Mouse (Mus musculus) kidney, adult 11 months (tissue): ENCODE measurements around the gene Gm14569.

Experiments
- DNase-seq: peaks from one replicate; pipeline ENCODE4 v3.0.0; 2022

Gm14569 gene

DNA sequence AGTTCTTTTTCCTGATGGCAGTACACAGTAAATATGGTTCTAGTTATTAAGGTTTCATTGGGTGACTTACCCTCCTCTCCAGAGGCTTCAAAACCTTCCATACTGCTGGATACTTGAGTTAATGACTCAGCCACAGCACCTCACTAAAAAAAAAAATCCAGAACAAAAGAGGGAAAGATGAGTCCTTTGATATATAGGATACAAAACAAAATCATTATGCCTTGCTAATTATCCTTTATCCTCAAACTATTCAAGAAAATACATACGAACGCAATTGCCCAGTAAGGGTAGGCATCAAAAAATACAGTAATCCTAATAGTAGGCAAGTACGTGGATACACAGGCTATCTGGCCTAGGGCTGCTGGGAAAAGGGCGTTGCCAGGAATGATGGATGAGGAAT lies at the start of gene Gm14569:
TSS of gene Gm14569 (minus strand) at position 101 of the 400 bp plus-strand sequence.
- DNase-seq = no peak

- DNase-seq = peak; percentile 52
Observed at GRCm38 (mm10) chrX:36534514-36534913, 42.9 kb upstream of the Gm14569 start.

GRCm38 (mm10) chrX:36533744-36534143 lies 42.1 kb upstream of the Gm14569 start:
- DNase-seq = peak; percentile 10

- DNase-seq = no peak
Observed at GRCm38 (mm10) chrX:36530251-36530650, 38.6 kb upstream of the Gm14569 start.

DNA sequence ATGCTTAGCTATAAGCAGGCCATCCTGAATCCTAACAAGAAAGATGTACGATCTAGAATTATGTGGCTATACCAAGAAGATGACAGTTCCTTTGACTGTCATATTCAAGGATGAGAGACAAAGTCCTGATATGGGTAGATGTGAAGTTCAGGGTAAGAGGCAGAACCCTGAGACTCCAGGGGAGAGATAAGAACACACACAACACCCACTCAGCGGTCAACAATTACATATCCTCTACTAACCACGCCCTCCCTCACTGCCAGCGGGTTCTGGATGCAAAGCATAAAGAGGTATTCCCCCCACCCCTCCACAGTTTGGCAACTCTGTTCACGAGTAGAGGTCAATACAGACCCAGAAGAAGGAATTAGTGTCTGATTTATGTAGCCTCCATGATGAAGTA lies 32.1 kb upstream of the Gm14569 start:
- DNase-seq = no peak

- DNase-seq = no peak
Observed at GRCm38 (mm10) chrX:36513726-36514125, 22.1 kb upstream of the Gm14569 start.

- no peak for DNase-seq
Observed at GRCm38 (mm10) chrX:36513231-36513630, 21.6 kb upstream of the Gm14569 start.

- no peak for DNase-seq
Observed at GRCm38 (mm10) chrX:36506863-36507262, 15.2 kb upstream of the Gm14569 start.

GRCm38 (mm10) chrX:36489506-36489905 lies 2.1 kb downstream of the Gm14569 start:
- DNase-seq = no peak

DNA sequence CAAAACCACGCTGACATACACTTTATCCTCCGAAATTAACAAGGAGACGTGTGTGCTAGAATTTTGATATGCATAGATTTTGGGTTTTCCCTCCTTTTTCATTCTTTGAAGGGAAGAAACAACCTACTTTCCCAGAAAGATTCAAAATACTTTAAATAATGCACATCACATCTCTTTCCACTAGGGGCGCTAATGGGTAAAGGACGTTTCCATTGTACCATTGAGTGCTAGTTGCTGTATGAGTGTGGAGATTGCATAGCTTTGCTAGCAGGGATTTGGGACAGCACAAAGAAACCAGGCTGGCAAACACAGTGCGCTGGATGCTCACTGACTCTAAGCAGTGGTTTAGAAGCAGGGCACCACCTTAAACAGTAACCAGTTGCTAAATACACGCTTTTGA lies 3.6 kb downstream of the Gm14569 start:
- no peak for DNase-seq

DNA sequence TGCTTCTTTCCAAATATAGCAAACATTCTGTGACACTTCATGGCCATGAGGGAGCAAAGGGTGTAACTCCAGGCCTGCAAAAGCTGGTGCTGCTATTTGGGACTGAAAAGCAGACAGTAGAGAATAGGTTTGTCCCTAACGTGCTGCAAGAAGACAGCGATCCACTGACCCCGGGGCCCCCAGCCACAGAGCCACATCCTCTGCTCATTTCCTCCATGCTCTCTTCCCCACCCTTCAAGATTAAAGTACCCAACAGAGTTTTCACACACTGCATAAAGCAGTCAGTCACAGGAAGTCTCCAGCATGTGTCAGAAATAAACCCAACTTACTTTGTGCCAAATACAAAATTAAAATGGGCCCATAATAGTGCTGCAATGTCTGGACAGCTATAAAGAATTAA lies 16.8 kb downstream of the Gm14569 start:
- DNase-seq = no peak

GRCm38 (mm10) chrX:36474103-36474751 lies 17.4 kb downstream of the Gm14569 start:
- DNase-seq = no peak

- no peak for DNase-seq
Observed at GRCm38 (mm10) chrX:36456031-36456430, 35.6 kb downstream of the Gm14569 start.

GRCm38 (mm10) chrX:36437932-36438331 lies 53.7 kb downstream of the Gm14569 start:
- no peak for DNase-seq

DNA sequence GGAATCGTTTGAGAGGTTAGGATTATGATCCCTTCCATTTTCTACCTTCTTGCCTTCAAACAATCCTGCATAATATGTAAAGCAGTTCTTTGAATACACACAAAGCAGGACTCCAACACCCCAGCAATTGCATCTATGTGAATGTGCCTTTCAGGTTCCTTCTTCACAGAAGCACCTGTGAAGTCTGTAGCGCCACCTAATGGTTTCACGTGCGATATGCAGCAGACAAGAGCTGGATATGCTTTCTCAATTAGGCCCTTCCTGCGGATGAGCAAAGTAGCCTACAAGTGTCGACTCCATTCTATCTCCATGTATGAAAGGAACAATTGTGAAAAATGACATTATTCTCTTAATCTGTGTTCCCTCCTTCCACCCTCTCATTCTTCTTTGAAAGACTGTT lies 56.6 kb downstream of the Gm14569 start:
- no peak for DNase-seq

- DNase-seq = no peak
Observed at GRCm38 (mm10) chrX:36419153-36419552, 72.5 kb downstream of the Gm14569 start.

DNA sequence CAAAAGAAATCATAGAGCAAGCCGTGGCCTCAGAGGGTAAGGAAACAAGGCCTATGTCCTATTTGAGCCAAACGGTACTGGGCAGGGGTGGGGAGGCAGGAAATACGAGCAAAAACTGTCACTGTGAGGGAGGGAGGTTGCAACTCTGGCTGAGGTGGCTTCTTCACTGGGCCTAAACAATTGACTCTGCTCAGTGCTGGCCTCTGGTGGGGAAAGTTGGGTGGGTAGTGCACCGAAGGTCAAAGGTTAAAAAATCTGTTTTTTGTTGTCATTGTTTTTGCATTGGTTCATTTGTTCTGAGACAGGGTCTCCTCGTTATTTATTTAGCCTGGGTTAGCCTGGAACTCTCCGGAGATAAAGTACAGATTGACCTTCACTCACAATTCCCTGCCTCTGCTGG lies 89.3 kb downstream of the Gm14569 start:
- DNase-seq = no peak

- no peak for DNase-seq
Observed at GRCm38 (mm10) chrX:36400980-36401379, 90.7 kb downstream of the Gm14569 start, which contains the start of gene Gm6268. TSS of gene Gm6268 (plus strand) at chrX:36401280.

DNA sequence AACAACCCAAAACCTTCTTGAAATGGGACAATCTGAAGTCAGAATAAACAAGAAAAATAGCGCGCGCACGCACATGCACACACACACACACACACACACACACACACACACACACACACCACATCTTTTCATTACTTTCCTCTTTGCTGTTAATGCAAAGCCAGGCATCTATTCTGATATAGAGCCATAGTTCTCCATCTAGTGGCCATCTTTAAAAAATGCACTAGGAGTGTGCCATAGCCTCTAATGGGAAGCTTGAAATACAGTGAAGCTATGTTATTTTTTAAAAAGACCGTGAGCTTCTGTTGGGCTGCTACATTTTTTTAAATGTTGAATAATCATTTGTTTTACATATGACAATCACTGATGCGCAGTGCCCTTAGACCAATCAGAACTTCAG lies 98.4 kb downstream of the Gm14569 start:
- DNase-seq = no peak

DNA sequence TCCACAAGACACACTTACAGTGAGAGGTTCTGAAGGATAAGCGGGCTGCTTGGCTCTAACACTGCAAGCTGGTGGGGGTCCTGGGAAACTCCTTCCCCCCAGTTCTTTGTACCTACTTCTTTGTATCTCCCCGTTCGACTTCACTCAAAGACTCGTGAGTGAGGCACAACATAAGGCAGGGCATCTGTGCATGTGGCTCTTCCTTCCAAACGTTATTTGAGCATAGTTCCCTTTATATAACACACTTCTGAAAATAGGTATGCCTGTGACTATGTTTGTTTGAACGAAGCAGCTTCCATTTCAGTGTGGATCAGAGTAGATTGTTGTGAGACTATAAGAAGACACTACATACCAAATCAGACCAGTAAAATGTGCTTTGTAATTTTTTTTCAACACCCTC lies 99.0 kb downstream of the Gm14569 start:
- no peak for DNase-seq

DNA sequence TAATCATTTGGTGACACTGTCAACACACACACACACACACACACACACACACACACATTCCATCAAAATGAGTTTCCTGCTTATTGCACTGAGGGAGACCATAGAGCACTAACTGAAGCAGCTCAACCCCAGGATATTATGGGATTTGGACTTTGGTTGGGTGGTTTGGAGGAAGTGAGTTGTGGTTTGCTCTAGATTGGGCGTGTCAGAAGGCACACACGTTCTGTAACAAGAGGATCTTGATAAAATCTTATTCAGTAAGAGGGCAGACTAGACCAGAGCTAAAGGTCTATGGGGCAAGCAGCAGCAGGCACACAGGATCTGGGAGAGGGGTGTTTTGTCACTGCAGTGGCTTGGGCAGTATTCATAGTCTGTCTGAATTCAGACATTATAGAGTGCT lies 101.1 kb downstream of the Gm14569 start:
- no peak for DNase-seq

DNA sequence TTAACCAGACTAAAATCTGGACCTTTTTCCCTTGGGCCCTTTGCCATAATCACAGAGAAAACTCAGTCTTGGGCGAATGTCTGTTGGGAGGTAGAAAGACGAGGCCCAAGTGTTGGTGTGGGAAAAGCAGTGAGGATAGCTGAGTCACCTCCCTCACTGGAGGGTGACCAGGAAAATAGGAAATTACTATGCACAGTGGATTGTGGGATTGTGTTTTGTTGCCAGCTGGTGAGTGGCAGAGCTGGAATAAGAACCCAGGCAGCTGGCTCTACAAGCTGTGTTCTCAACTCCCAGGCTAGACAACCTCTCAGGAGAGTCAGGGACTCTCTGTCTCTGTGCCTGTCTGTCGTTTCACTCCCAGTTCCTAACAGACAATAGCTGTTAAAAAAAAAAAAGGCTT lies 101.7 kb downstream of the Gm14569 start:
- DNase-seq = no peak

GRCm38 (mm10) chrX:36385340-36385739 lies 106.3 kb downstream of the Gm14569 start:
- DNase-seq = no peak
